ENCODE assay signal across 7 mouse cellular contexts in the genomic region with DNA sequence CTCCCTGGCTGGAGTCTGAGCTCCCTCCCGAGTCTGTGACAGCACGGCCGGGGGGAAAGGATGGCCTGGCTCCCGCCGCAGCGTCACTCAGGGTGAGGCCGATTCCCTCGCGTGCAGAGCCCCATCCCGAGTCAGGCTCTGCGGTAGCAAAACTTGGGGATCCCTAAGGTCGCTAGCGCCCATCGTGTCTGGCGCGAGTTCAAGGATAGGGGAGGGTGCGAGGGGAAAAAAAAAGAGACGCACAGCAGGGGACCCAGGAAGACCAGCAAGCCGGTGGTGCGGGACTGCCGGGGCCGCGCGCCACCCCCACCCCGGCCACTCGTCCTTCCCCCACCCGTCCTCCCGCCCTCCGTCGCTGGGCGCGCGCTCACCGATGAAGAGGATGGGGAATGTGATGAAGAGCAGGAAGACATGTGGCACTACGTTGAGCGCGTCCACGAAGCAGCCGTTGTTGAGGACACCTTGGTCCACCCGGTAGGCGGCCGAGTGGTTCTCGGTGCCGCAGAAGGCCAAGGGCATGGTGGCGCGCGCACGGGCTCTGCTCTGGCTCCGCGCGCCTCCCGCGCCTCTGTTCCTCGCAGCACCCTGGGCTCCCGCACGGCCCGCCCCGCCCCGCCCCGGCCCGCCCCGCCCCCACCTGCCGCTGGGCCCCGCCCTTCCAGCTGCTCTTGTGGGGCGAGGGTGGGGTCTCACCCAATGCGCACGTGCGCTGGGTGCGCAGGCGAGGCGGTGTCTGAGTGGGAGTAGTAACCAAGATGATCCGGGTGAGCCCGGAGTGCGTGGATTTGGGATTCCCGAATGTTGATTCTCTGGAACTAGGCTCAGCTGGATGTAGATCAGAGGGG. TPM values are rescaled to one million over a fixed set of nuclear protein-coding genes. Genes with fewer than 3 reads are reported as not detected.
DNase-seq lines count a peak whose midpoint lies in the region; ATAC-seq and TF ChIP-seq lines count a peak whose summit lies in the region.

A gene (minus strand): TSS at position 603 of the 845 bp plus-strand sequence.

- peak; percentile 32 for TF ChIP-seq CTCF in forebrain, postnatal 0 days (IDR thresholded peaks at IDR 0.05; ENCODE audit: low read depth)

- no peaks in the 10 kb centered on the region for H3K27me3 ChIP-seq in forebrain, postnatal 0 days (ENCODE audit: insufficient read depth, low read length)
- H3K27me3 ChIP-seq in intestine, embryonic 14.5 days (replicated peaks; ENCODE audit: control insufficient read depth, insufficient read depth, low read length): peaks cover 30% of the 10 kb centered on the region
- H3K27me3 ChIP-seq in liver, embryonic 13.5 days: peaks cover 38% of the 10 kb centered on the region
- 0 out of 2 replicates have a peak, but pooled peaks cover 8% of the 10 kb centered on the region for H3K27me3 ChIP-seq in stomach, embryonic 14.5 days (ENCODE audit: control insufficient read depth, insufficient read depth, low read length)

- no peaks in the 10 kb centered on the region for H3K9me3 ChIP-seq in forebrain, postnatal 0 days (ENCODE audit: low read length)
- H3K9me3 ChIP-seq in intestine, embryonic 14.5 days (ENCODE audit: control insufficient read depth, low read length): no peaks in the 10 kb centered on the region
- no peaks in the 10 kb centered on the region for H3K9me3 ChIP-seq in liver, embryonic 13.5 days (replicated peaks)
- no peaks in the 10 kb centered on the region for H3K9me3 ChIP-seq in stomach, embryonic 14.5 days (ENCODE audit: control insufficient read depth, low read depth, low read length)

- no peak within 1 kb of the TSS for H3K27ac ChIP-seq in forebrain, postnatal 0 days (ENCODE audit: low read depth, low read length)
- H3K27ac ChIP-seq in intestine, embryonic 14.5 days (ENCODE audit: low read depth): no peak within 1 kb of the TSS
- H3K27ac ChIP-seq in liver, embryonic 13.5 days: no peak within 1 kb of the TSS
- no peak within 1 kb of the TSS for H3K27ac ChIP-seq in stomach, embryonic 14.5 days (ENCODE audit: low read length)

- H3K4me3 ChIP-seq in forebrain, postnatal 0 days (ENCODE audit: low read depth, low read length): peak within 1 kb of the TSS; percentile 63
- peak within 1 kb of the TSS; percentile 42 for H3K4me3 ChIP-seq in intestine, embryonic 14.5 days (ENCODE audit: low read depth, low read length)
- peak within 1 kb of the TSS; percentile 30 for H3K4me3 ChIP-seq in liver, embryonic 13.5 days (replicated peaks)
- H3K4me3 ChIP-seq in stomach, embryonic 14.5 days (ENCODE audit: low read depth, low read length): peak within 1 kb of the TSS; percentile 33

- H3K4me2 ChIP-seq in forebrain, postnatal 0 days (ENCODE audit: low read depth): peak within 1 kb of the TSS; percentile 84
- H3K4me2 ChIP-seq in intestine, embryonic 14.5 days (ENCODE audit: low read length): peak within 1 kb of the TSS; percentile 83
- H3K4me2 ChIP-seq in liver, embryonic 13.5 days: peak within 1 kb of the TSS; percentile 49
- H3K4me2 ChIP-seq in stomach, embryonic 14.5 days (replicated peaks; ENCODE audit: low read depth, low read length): peak within 1 kb of the TSS; percentile 88

- H3K9ac ChIP-seq in forebrain, postnatal 0 days: peak within 1 kb of the TSS; percentile 68
- H3K9ac ChIP-seq in intestine, embryonic 14.5 days (ENCODE audit: low read length): no peak within 1 kb of the TSS
- H3K9ac ChIP-seq in liver, embryonic 13.5 days: no peak within 1 kb of the TSS
- H3K9ac ChIP-seq in stomach, embryonic 14.5 days (replicated peaks; ENCODE audit: low read depth, low read length): no peak within 1 kb of the TSS; the same call in 1 of the 2 replicates

- no peaks in the 10 kb centered on the region for H3K4me1 ChIP-seq in forebrain, postnatal 0 days (ENCODE audit: insufficient read depth)
- peaks cover 5% of the 10 kb centered on the region for H3K4me1 ChIP-seq in intestine, embryonic 14.5 days (replicated peaks; ENCODE audit: control insufficient read depth, insufficient read depth, low read length)
- no peaks in the 10 kb centered on the region for H3K4me1 ChIP-seq in liver, embryonic 13.5 days (replicated peaks)
- peaks cover 4% of the 10 kb centered on the region; the same call in 1 of the 2 replicates for H3K4me1 ChIP-seq in stomach, embryonic 14.5 days (ENCODE audit: control insufficient read depth, insufficient read depth, low read length)

- peak; percentile 81 for ATAC-seq in forebrain, postnatal 0 days
- ATAC-seq in intestine, embryonic 14.5 days (replicated peaks; ENCODE audit: low FRiP score, low TSS enrichment, low read depth): peak; percentile 79
- ATAC-seq in liver, embryonic 13.5 days (ENCODE audit: low read depth): no peak
- peak; percentile 77 for ATAC-seq in stomach, embryonic 14.5 days (ENCODE audit: insufficient number of reproducible peaks, insufficient read depth, low FRiP score, low read depth)

- DNase-seq in ES-CJ7 (ENCODE audit: low read depth, low spot score): peak; percentile 48
- DNase-seq in cerebellum, adult 11 months: peak; percentile 59
- peak; percentile 53 for DNase-seq in forebrain, postnatal 0 days
- peak; percentile 57 for DNase-seq in intestine, embryonic 14.5 days (ENCODE audit: low spot score)
- DNase-seq in liver, embryonic 13.5 days: no peak
- DNase-seq in yolk sac, embryonic 10.5 days (ENCODE audit: low spot score): no peak

- WGBS in forebrain, postnatal 0 days: 1% methylated on average over 65 of the region's 75 CpGs
- WGBS in intestine, embryonic 14.5 days: under 1% methylated on average over 65 of the region's 75 CpGs
- 2% methylated on average over 72 of the region's 75 CpGs for whole genome bisulfite sequencing in liver, embryonic 13.5 days (ENCODE audit: insufficient replicate concordance)
- WGBS in stomach, embryonic 14.5 days: under 1% methylated on average over 68 of the region's 75 CpGs

- H3K36me3 ChIP-seq in forebrain, postnatal 0 days (ENCODE audit: insufficient read depth): no peaks in the 10 kb centered on the region
- no peaks in the 10 kb centered on the region for H3K36me3 ChIP-seq in intestine, embryonic 14.5 days (ENCODE audit: control insufficient read depth, insufficient read depth, low read length)
- no peaks in the 10 kb centered on the region for H3K36me3 ChIP-seq in liver, embryonic 13.5 days
- H3K36me3 ChIP-seq in stomach, embryonic 14.5 days (ENCODE audit: control insufficient read depth, insufficient read depth, low read length): no peaks in the 10 kb centered on the region

RNA-seq across cellular contexts. Expression of the gene that starts here (rescaled TPM):
- 11.5 and 18.9 TPM in 2 replicates for total RNA-seq in forebrain, postnatal 0 days (2014; rRNA removed)
- 6.7 and 7.0 TPM in 2 replicates for polyA plus RNA-seq in forebrain, postnatal 0 days (2015; fragmentation: Nextera tagmentation; extraction: Ambion mirVana)
- polyA plus RNA-seq in intestine, embryonic 14.5 days (2014; fragmentation: Nextera tagmentation; extraction: Ambion mirVana): 2.4 and 7.6 TPM in 2 replicates
- polyA plus RNA-seq in liver, embryonic 13.5 days (2015; fragmentation: Nextera tagmentation; extraction: Ambion mirVana): 0.22 and 0.24 TPM in 2 replicates
- polyA plus RNA-seq in stomach, embryonic 14.5 days (2014; fragmentation: Nextera tagmentation; extraction: Ambion mirVana): 7.0 and 10.8 TPM in 2 replicates

Comparison
In these comparisons a context has a peak if more than half of its experiments do, and no peak if none do; other contexts are left out.
1. DNase-seq: peak in ES-CJ7 (single experiment), cerebellum, adult 11 months (single experiment), forebrain, postnatal 0 days (single experiment) and intestine, embryonic 14.5 days (single experiment); none in liver, embryonic 13.5 days (single experiment) and yolk sac, embryonic 10.5 days (single experiment).
2. Peak in every context shown above with its lines, with median percentiles within 50 percentile points of each other: H3K4me2 ChIP-seq and H3K4me3 ChIP-seq.